Mouse (Mus musculus) heart, adult 11 months (tissue): ENCODE measurements at regions not wholly inside any gene's neighbourhood (a gene's known extent, or its start where the extent isn't known, plus 50 kb on each side); places are given as distances from the start of the nearest gene placed in this dataset.

Experiments used
- DNase-seq: peaks from one replicate; pipeline ENCODE4 v3.0.0; 2022

- DNase-seq = no peak
These were observed 105.0 kb upstream of the Ppp2r3a start for GRCm38 (mm10) chr9:101356607-101357006.

- DNase-seq = peak; percentile 76
These were observed 97.2 kb upstream of the Ppp2r3a start for GRCm38 (mm10) chr9:101348771-101349170.

GRCm38 (mm10) chr9:101342887-101343286 lies 91.3 kb upstream of the Ppp2r3a start:
- peak; percentile 75 for DNase-seq

- peak; percentile 86 for DNase-seq
These were observed 89.3 kb upstream of the Ppp2r3a start for GRCm38 (mm10) chr9:101340796-101341465.

GRCm38 (mm10) chr9:101329032-101329824 lies 77.6 kb upstream of the Ppp2r3a start:
- DNase-seq = peak; percentile 79

- DNase-seq = peak; percentile 92
These were observed 75.4 kb upstream of the Ppp2r3a start for GRCm38 (mm10) chr9:101326961-101327360.

GRCm38 (mm10) chr9:101314036-101314435 lies 62.4 kb upstream of the Ppp2r3a start:
- peak; percentile 63 for DNase-seq

GRCm38 (mm10) chr9:101306408-101306935 lies 54.9 kb upstream of the Ppp2r3a start:
- DNase-seq = peak; percentile 45

GRCm38 (mm10) chr9:101305730-101306129 lies 54.1 kb upstream of the Ppp2r3a start:
- peak; percentile 2 for DNase-seq
